Mouse (Mus musculus) spleen, adult 2 months (tissue): ENCODE results near the gene Fabp3.

Source experiments
- CTCF ChIP-seq: fragments of 200-500 bp; IDR thresholded peaks from 2 replicates; pipeline ENCODE4 v1.5.1; 2011; ENCODE audit warnings: mild to moderate bottlenecking, inconsistent platforms; ENCODE audit not compliant: insufficient read depth, insufficient read length, insufficient replicate concordance; ENCODE audit errors: extremely low read depth
- POLR2A ChIP-seq: fragments of 200-500 bp; IDR thresholded peaks from 2 replicates; pipeline ENCODE4 v1.6.1; 2011; ENCODE audit warnings: low read depth, low read length, inconsistent platforms

GRCm38 (mm10) chr4:130321640-130322039, 13.2 kb downstream of the Fabp3 start:
- TF ChIP-seq CTCF (no peak), POLR2A (no peak)
